Mouse (Mus musculus) erythroblast, embryonic 14.5 days (primary cell): ENCODE measurements around the gene Mgme1.

Source experiments
- GATA1 ChIP-seq: IDR thresholded peaks from 2 replicates; pipeline ENCODE4 v1.6.1; 2012; ENCODE audit warnings: low read length, inconsistent platforms, mixed read lengths
- TAL1 ChIP-seq: IDR thresholded peaks from 3 replicates; pipeline ENCODE4 v1.6.1; 2012; ENCODE audit warnings: low read length, inconsistent platforms, mixed read lengths

DNA sequence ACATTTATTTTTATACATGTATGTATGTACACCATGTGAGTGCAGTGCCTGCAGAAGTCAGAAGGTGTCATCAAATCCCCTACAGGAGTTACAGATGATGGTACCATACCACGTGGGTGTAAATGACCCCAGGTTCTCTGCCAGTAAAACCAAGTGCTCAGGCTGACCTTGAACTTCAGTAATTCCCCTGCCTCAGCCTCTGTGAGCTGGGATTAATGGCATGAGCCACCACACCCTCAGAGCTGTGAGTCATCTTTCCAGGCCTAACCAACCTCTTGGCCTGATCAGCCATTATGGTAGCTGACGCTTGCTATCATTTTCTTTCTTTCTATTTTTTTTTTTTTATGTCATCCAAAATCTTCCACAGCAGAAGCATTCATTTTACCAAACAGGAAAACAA, 40.9 kb downstream of the Mgme1 start:
- TF ChIP-seq TAL1 (no peak), GATA1 (no peak)
